Mouse (Mus musculus): ENCODE results near the gene Ficd. TPM values are rescaled to one million over a fixed set of nuclear protein-coding genes. Genes with fewer than 3 reads are reported as not detected.

Gene Ficd
- polyA plus RNA-seq, 1 experiment from 2014 or later = 6.8 TPM

GRCm38 (mm10) chr5:113722224-113723013, 13.2 kb upstream of the Ficd start:
- TF ChIP-seq CTCF (IDR thresholded peaks at IDR 0.05) = peak; percentile 43
- TF ChIP-seq EP300 (IDR thresholded peaks at IDR 0.05) = no peak
- Histone ChIP-seq H3K36me3 (ENCODE audit: insufficient read depth, low read length) (no peaks in the 10 kb centered on the region), H3K27ac (ENCODE audit: low read length) (no peak overlapping the region), H3K4me1 (ENCODE audit: insufficient read depth, low read depth, low read length) (no peaks in the 10 kb centered on the region), H3K27me3 (replicated peaks; ENCODE audit: insufficient read depth, low read length) (no peaks in the 10 kb centered on the region), H3K9ac (replicated peaks; ENCODE audit: low read depth) (no peak overlapping the region), H3K9me3 (ENCODE audit: low read length) (no peaks in the 10 kb centered on the region), H3K4me2 (replicated peaks; ENCODE audit: low read depth, low read length) (no peak overlapping the region), H3K4me3 (ENCODE audit: low read depth, low read length) (no peak overlapping the region)
- WGBS = 85% methylated on average over 10 of the region's 10 CpGs
- no peak for ATAC-seq
- DNase-seq (ENCODE audit: low spot score) = no peak

DNA sequence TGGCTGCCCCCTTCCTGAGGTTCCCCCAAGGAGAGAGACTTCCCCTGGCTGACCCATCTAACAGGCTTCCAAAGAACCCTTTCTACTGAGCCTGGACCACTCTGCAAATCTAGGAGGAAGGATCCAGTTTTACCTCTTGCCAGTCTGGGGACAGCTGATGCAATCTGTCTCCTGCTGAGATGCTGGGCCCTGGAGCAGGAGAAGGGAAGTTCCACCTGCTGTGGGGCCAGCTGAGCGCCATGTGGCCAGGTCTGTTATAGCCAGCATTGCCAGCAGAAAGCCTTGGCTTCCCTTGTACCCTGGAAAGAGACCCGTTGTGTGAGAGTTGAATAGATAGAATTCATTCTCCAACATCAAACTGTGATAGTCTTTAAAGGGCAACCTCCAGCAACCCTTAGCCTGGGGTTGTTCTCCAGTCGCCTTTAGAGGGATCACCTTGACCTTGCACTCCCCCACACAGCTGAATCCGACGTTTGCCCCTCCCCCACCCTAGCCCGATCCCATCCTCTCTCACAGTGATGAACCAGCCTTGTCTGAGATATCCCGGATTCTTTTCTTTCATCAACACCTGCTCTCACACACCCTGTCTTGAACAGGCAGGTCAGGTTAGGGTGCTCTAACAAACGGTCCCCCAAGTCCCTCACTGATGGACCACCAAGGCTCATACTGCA, 11.9 kb upstream of the Ficd start:
- H3K27me3 ChIP-seq (replicated peaks; ENCODE audit: insufficient read depth, low read length) = no peaks in the 10 kb centered on the region
- H3K36me3 ChIP-seq (ENCODE audit: insufficient read depth, low read length) = no peaks in the 10 kb centered on the region
- no peaks in the 10 kb centered on the region for H3K9me3 ChIP-seq (ENCODE audit: low read length)
- ATAC-seq = no peak
- 29% methylated on average over 8 of the region's 8 CpGs for WGBS
- no peak for TF ChIP-seq CTCF (IDR thresholded peaks at IDR 0.05)
- no peak for TF ChIP-seq EP300 (IDR thresholded peaks at IDR 0.05)
- no peak overlapping the region for H3K4me3 ChIP-seq (ENCODE audit: low read depth, low read length)
- no peak for DNase-seq (ENCODE audit: low spot score)
- H3K27ac ChIP-seq (ENCODE audit: low read length) = no peak overlapping the region
- no peaks in the 10 kb centered on the region for H3K4me1 ChIP-seq (ENCODE audit: insufficient read depth, low read depth, low read length)
- no peak overlapping the region for H3K4me2 ChIP-seq (replicated peaks; ENCODE audit: low read depth, low read length)
- H3K9ac ChIP-seq (replicated peaks; ENCODE audit: low read depth) = no peak overlapping the region

DNA sequence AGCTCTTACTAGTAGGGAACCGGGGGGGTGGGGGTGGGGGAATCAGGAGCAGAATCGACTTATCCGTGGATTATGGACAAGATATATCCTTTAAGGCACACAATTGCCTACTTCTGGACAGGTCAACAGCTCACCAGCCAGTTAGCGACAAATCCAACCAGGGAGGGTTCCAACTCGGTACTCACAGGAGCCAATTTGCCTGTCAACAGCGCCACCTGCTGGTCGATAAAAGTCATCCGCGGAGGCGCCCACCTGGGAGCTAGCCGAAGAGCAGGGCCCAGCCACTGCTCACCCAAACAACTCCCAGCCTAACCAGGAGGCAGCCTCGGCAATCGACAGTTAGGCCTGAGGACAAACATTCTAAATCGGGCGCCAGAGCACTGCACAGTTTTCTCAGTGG, 11.2 kb upstream of the Ficd start, which contains the start of gene 1700069L16Rik:
Gene 1700069L16Rik (minus strand): TSS at position 327 of the 400 bp plus-strand sequence.
- Histone ChIP-seq H3K9ac (replicated peaks; ENCODE audit: low read depth) (no peak within 1 kb of the TSS), H3K27ac (ENCODE audit: low read length) (no peak within 1 kb of the TSS), H3K4me1 (ENCODE audit: insufficient read depth, low read depth, low read length) (no peaks in the 10 kb centered on the region), H3K4me3 (ENCODE audit: low read depth, low read length) (no peak within 1 kb of the TSS), H3K9me3 (ENCODE audit: low read length) (no peaks in the 10 kb centered on the region), H3K36me3 (ENCODE audit: insufficient read depth, low read length) (no peaks in the 10 kb centered on the region), H3K27me3 (replicated peaks; ENCODE audit: insufficient read depth, low read length) (no peaks in the 10 kb centered on the region), H3K4me2 (replicated peaks; ENCODE audit: low read depth, low read length) (no peak within 1 kb of the TSS)
- WGBS = 4% methylated on average over 15 of the region's 15 CpGs
- no peak for TF ChIP-seq EP300 (IDR thresholded peaks at IDR 0.05)
- TF ChIP-seq CTCF (IDR thresholded peaks at IDR 0.05) = peak; percentile 91
- DNase-seq (ENCODE audit: low spot score) (peak; percentile 86), ATAC-seq (peak; percentile 68)

DNA sequence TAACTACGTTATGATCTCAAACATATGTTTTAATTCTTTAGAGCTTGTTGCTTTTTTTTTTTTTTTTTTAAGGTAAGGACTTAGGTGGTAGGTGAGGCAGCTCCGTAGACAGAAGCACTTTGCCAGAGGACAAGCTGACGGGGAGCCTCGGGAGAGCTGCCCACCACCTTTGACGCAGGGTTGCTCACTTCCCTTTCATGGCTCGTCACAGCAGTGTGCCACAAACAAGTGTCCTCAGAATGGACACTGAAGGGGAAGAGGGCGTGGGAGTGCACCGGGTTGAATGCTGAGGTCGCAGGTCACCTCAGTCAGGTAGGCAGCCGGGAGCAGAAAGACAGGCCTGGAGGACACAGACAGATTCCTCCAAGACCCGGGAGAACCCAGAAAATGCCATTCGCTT, 10.2 kb upstream of the Ficd start:
- DNase-seq (ENCODE audit: low spot score) (no peak), ATAC-seq (no peak)
- Histone ChIP-seq H3K27me3 (replicated peaks; ENCODE audit: insufficient read depth, low read length) (no peaks in the 10 kb centered on the region), H3K9ac (replicated peaks; ENCODE audit: low read depth) (no peak overlapping the region), H3K27ac (ENCODE audit: low read length) (no peak overlapping the region), H3K4me2 (replicated peaks; ENCODE audit: low read depth, low read length) (no peak overlapping the region), H3K4me3 (ENCODE audit: low read depth, low read length) (no peak overlapping the region), H3K4me1 (ENCODE audit: insufficient read depth, low read depth, low read length) (no peaks in the 10 kb centered on the region), H3K36me3 (ENCODE audit: insufficient read depth, low read length) (no peaks in the 10 kb centered on the region), H3K9me3 (ENCODE audit: low read length) (no peaks in the 10 kb centered on the region)
- 69% methylated on average over 12 of the region's 12 CpGs for WGBS
- TF ChIP-seq EP300 (IDR thresholded peaks at IDR 0.05) = no peak
- no peak for TF ChIP-seq CTCF (IDR thresholded peaks at IDR 0.05)

GRCm38 (mm10) chr5:113726618-113727017, 9.0 kb upstream of the Ficd start:
- no peaks in the 10 kb centered on the region for H3K36me3 ChIP-seq (ENCODE audit: insufficient read depth, low read length)
- H3K9me3 ChIP-seq (ENCODE audit: low read length) = no peaks in the 10 kb centered on the region
- H3K4me1 ChIP-seq (ENCODE audit: insufficient read depth, low read depth, low read length) = no peaks in the 10 kb centered on the region
- DNase-seq (ENCODE audit: low spot score) (no peak), ATAC-seq (no peak)
- H3K9ac ChIP-seq (replicated peaks; ENCODE audit: low read depth) = no peak overlapping the region
- no peak overlapping the region for H3K27ac ChIP-seq (ENCODE audit: low read length)
- H3K4me3 ChIP-seq (ENCODE audit: low read depth, low read length) = no peak overlapping the region
- H3K27me3 ChIP-seq (replicated peaks; ENCODE audit: insufficient read depth, low read length) = no peaks in the 10 kb centered on the region
- no peak for TF ChIP-seq CTCF (IDR thresholded peaks at IDR 0.05)
- TF ChIP-seq EP300 (IDR thresholded peaks at IDR 0.05) = no peak
- 71% methylated on average over 6 of the region's 6 CpGs for WGBS
- H3K4me2 ChIP-seq (replicated peaks; ENCODE audit: low read depth, low read length) = no peak overlapping the region

DNA sequence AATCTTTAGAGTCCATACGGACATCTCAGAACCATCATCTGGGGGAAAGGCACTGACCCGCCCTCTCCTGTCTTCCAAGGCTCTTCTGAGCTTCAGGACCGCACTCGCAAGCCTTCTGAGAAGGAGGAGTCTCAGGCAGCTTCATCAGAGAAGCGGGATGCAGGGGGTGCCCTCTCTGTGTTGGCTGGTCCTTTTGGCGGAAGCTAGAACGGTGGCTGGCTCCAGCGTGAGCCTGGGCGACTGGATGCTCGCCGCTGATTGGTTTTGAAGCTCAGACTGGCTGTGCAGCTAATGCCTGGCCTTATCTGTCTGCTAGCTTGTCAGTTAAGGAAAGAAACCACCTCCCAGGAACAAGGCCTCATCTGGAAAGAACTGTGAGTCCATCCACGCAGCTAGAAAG, 8.4 kb upstream of the Ficd start:
- no peaks in the 10 kb centered on the region for H3K36me3 ChIP-seq (ENCODE audit: insufficient read depth, low read length)
- H3K27me3 ChIP-seq (replicated peaks; ENCODE audit: insufficient read depth, low read length) = no peaks in the 10 kb centered on the region
- H3K9ac ChIP-seq (replicated peaks; ENCODE audit: low read depth) = no peak overlapping the region
- ATAC-seq (no peak), DNase-seq (ENCODE audit: low spot score) (no peak)
- TF ChIP-seq CTCF (IDR thresholded peaks at IDR 0.05) (no peak), EP300 (IDR thresholded peaks at IDR 0.05) (no peak)
- no peaks in the 10 kb centered on the region for H3K4me1 ChIP-seq (ENCODE audit: insufficient read depth, low read depth, low read length)
- no peak overlapping the region for H3K4me2 ChIP-seq (replicated peaks; ENCODE audit: low read depth, low read length)
- H3K4me3 ChIP-seq (ENCODE audit: low read depth, low read length) = no peak overlapping the region
- WGBS = 48% methylated on average over 12 of the region's 12 CpGs
- H3K9me3 ChIP-seq (ENCODE audit: low read length) = no peaks in the 10 kb centered on the region
- H3K27ac ChIP-seq (ENCODE audit: low read length) = no peak overlapping the region

All from lung, postnatal 0 days (tissue).